Mouse (Mus musculus) testis, adult 2 months (tissue): ENCODE measurements at regions not wholly inside any gene's neighbourhood (a gene's known extent, or its start where the extent isn't known, plus 50 kb on each side); places are given as distances from the start of the nearest gene placed in this dataset.

Experiments used
- H3K27ac ChIP-seq: fragments of 200-500 bp; 2 replicates; pipeline ENCODE4 v1.5.1; 2012; ENCODE audit warnings: low read depth, low read length; ENCODE audit not compliant: control insufficient read depth, insufficient read depth
- H3K27me3 ChIP-seq: fragments of 200-500 bp; 2 replicates; pipeline ENCODE4 v1.6.1; 2012; ENCODE audit warnings: mild to moderate bottlenecking, low read length, moderate library complexity; ENCODE audit not compliant: control insufficient read depth, insufficient read depth
- H3K36me3 ChIP-seq: fragments of 200-500 bp; 2 replicates; pipeline ENCODE4 v1.6.1; 2012; ENCODE audit warnings: mild to moderate bottlenecking, low read length; ENCODE audit not compliant: control insufficient read depth, insufficient read depth
- H3K4me1 ChIP-seq: fragments of 200-500 bp; 2 replicates; pipeline ENCODE4 v1.6.1; 2012; ENCODE audit warnings: low read length; ENCODE audit not compliant: control insufficient read depth, insufficient read depth
- H3K4me3 ChIP-seq: fragments of 200-500 bp; 2 replicates; pipeline ENCODE4 v1.5.1; 2012; ENCODE audit warnings: low read depth, mild to moderate bottlenecking, low read length, moderate library complexity, mixed read lengths; ENCODE audit not compliant: control insufficient read depth
- CTCF ChIP-seq: fragments of 200-500 bp; IDR thresholded peaks from 2 replicates; pipeline ENCODE4 v1.5.1; 2012; ENCODE audit warnings: low read depth, mild to moderate bottlenecking, inconsistent platforms, low read length, moderate library complexity; ENCODE audit not compliant: control insufficient read depth, insufficient read depth, insufficient replicate concordance
- POLR2A ChIP-seq: fragments of 200-500 bp; IDR thresholded peaks from 2 replicates; pipeline ENCODE4 v1.6.1; 2012; ENCODE audit warnings: low read depth, mild to moderate bottlenecking, inconsistent platforms, low read length, moderate library complexity; ENCODE audit not compliant: control insufficient read depth

DNA sequence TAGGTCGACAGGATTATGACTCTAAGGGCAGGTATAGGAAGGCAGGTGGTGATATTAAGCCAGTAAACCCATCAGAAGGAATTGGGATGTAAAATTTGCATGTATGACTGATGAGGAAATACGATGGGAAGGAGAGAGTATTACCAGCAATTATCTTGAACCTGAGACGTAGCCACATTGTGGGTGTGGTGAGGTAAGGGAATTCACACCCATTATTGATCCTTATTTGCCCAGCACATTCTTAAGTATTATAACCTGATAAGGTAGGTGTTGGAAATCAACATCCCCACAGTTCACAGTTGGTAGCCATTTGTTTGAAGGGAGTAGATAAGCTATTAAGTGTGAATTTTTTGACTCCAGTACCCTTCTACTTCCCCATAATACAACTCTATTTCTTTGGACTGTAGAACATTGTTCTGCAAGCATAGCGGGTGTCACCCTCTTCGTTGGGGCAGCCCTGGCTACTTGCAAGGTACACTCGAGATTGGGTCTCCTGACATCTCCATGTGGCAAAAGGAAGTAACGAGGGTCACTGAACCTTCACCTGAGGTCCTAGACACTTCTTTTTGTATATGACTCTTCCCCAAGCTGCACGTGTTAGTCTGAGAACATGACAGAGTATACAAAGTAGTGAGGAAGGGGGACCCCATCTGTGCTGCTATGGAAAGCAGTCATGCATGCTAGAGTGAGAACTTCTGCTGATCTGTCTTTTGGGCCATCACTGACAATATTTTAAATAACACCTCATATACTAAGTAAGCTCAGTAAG, 104.0 kb upstream of the Tnfaip3 start:
- H3K36me3 ChIP-seq: no peaks in the 10 kb centered on the region
- TF ChIP-seq POLR2A (no peak), CTCF (no peak)

DNA sequence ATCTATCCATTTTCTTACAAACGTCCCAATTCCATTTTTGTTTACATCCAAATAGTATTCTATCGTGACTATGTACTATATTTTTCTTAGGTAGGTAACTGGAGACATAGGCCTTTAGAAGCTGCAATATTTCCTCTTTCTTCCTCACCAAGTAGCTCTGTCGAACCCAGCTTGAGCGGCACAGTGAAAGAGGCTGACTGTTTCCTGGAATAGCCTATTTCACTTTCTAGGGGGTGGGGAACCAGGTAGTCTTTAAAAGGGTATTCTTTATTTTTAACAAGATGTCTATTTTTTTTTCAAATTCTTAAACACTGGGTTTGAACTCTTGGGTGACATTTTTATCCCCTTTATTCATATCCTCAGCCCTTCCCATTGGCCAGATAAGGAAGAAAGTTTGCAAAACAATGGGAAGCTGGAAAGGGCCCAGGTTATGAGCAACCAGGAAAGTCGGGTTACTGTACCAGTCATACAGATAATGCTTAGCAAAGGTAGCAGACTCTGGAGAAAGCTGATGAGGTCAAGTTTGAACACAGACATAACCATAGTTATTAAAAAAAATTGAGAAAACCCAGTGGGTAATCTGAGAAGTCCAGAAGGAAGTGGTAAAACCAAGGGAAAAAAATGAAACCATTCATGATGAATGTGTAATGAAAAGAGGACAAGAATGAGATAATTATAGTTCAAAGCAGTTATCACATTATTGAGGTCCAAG, 103.3 kb upstream of the Tnfaip3 start:
- TF ChIP-seq CTCF (no peak), POLR2A (no peak)
- no peaks in the 10 kb centered on the region for H3K27me3 ChIP-seq
- no peaks in the 10 kb centered on the region for H3K4me1 ChIP-seq
- H3K27ac ChIP-seq: no peak overlapping the region
- no peaks in the 10 kb centered on the region for H3K36me3 ChIP-seq
- no peak overlapping the region for H3K4me3 ChIP-seq

More for the DNA sequence above, 104.0 kb upstream of the Tnfaip3 start:
- Histone ChIP-seq H3K4me3 (no peak overlapping the region), H3K27me3 (no peaks in the 10 kb centered on the region), H3K27ac (no peak overlapping the region), H3K4me1 (no peaks in the 10 kb centered on the region)

- Histone ChIP-seq H3K4me1 (no peaks in the 10 kb centered on the region), H3K27ac (no peak overlapping the region), H3K27me3 (no peaks in the 10 kb centered on the region), H3K36me3 (no peaks in the 10 kb centered on the region), H3K4me3 (no peak overlapping the region)
- TF ChIP-seq CTCF (no peak), POLR2A (no peak)
Measured at GRCm38 (mm10) chr10:19117071-19117605, 101.7 kb upstream of the Tnfaip3 start.

GRCm38 (mm10) chr10:19112459-19112858, 97.0 kb upstream of the Tnfaip3 start:
- no peaks in the 10 kb centered on the region for H3K27me3 ChIP-seq
- no peaks in the 10 kb centered on the region for H3K36me3 ChIP-seq
- no peaks in the 10 kb centered on the region for H3K4me1 ChIP-seq
- TF ChIP-seq POLR2A (no peak), CTCF (no peak)
- H3K4me3 ChIP-seq: no peak overlapping the region
- H3K27ac ChIP-seq: no peak overlapping the region

- H3K27ac ChIP-seq: no peak overlapping the region
- H3K36me3 ChIP-seq: no peaks in the 10 kb centered on the region
- peaks cover 6% of the 10 kb centered on the region for H3K4me1 ChIP-seq
- TF ChIP-seq POLR2A: no peak
- TF ChIP-seq CTCF: no peak
- H3K4me3 ChIP-seq: no peak overlapping the region
- H3K27me3 ChIP-seq: no peaks in the 10 kb centered on the region
Measured at GRCm38 (mm10) chr10:19105231-19105681, 89.8 kb upstream of the Tnfaip3 start.

- TF ChIP-seq POLR2A: no peak
- no peak for TF ChIP-seq CTCF
- Histone ChIP-seq H3K4me1 (peaks cover 6% of the 10 kb centered on the region), H3K27ac (no peak overlapping the region), H3K36me3 (no peaks in the 10 kb centered on the region), H3K27me3 (no peaks in the 10 kb centered on the region), H3K4me3 (no peak overlapping the region)
Measured at GRCm38 (mm10) chr10:19104671-19105203, 89.3 kb upstream of the Tnfaip3 start.

GRCm38 (mm10) chr10:19099369-19100285, 84.2 kb upstream of the Tnfaip3 start:
- Histone ChIP-seq H3K4me1 (peaks cover 6% of the 10 kb centered on the region), H3K4me3 (no peak overlapping the region), H3K27me3 (no peaks in the 10 kb centered on the region), H3K27ac (no peak overlapping the region), H3K36me3 (no peaks in the 10 kb centered on the region)
- TF ChIP-seq CTCF (no peak), POLR2A (no peak)
